Mouse (Mus musculus) mouse embryonic stem cell (cell line): Measurements from ENCODE around the gene Fkbp1a.

ENCODE experiments used
- in situ Hi-C, 2 experiments: fragments of 300-500 bp; cut with MboI; formaldehyde crosslinking; loops; 1 replicate in 1 of 2; 3 replicates in 1 of 2; pipeline ENCODE4 v1.14.3; 2019 to 2020; ENCODE audit warnings: low sequenced_read_pairs in 2 of 2, low pct_unique_long_range_greater_than_20kb in 1 of 2, mixed read lengths in 1 of 2; ENCODE audit not compliant: unreplicated experiment in 1 of 2

The Fkbp1a gene

DNA sequence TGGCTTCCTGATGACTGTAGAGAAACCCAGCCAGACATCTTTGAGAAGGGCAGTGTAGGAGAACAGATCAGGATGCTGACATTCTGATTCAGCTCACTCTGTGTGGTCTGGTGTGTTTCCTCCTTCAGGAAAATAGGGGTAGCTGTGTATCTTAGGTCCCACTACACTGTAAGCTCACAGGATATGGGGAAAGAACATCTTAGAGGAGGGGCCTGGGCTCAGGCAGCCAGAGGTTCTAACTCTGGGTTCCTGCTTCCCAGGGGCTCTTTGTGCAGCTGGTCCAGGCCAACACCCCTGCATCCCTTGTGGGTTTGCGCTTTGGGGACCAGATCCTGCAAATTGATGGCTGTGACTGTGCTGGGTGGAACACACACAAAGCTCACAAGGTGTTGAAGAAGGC is 44.5 kb downstream of the Fkbp1a start:
- in situ Hi-C loops = no loop called here

DNA sequence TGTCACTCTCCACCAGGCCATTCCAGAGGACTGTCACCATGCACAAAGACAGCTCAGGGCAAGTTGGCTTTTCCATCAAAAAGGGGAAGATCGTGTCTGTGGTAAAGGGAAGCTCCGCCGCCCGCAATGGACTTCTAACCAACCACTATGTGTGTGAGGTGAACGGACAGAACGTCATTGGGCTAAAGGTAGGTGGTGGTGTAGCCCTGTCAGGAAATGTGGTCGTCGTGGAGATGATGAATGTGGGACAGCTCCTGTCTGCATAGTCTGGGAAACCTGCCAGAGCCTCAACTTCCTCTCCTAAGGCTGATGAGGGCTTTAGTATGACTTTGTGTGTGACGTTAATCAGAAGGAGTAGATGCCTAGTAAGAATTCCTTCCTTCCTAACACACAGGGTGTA is 45.0 kb downstream of the Fkbp1a start:
- in situ Hi-C loops = no loop called here

DNA sequence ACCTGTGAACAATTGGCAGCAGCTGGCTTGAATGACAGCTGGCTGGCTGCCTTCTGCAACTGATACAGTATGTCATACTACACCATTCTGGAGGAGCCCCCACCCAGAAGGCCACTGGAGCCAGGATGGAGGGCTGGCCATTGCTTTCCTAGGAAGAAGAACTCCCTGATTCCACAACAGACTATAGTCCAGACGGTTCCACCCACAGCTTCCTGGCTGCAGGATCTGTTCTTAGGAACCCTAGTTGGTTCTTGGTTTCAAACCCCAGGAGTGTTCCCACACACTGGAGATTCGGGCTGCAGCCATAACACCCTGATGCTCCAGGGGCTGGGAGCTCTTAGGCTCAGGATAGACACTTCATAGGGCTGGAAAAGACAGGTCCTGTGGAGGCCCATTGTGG is 55.8 kb downstream of the Fkbp1a start:
- in situ Hi-C loops = no loop called here

DNA sequence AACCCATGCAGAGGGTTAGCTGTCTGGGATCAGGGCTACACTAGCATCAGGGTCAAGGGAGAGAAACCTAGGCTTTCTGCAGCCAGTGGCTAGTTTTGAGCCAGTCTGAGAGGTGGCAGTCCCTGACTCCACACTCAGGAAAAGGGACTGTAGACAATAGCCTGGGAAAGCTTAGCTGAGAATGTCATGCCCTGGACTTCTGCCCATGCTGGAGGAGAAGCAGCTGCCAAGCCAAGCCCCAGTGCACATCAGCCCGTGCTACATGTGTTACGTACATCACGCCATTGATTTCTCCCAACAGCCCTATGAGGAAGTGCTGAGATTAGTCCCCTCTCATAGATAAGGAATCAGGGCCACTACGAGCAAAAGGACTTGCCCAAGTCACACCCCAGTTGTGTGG is 59.8 kb downstream of the Fkbp1a start:
- in situ Hi-C loops = no loop called here

DNA sequence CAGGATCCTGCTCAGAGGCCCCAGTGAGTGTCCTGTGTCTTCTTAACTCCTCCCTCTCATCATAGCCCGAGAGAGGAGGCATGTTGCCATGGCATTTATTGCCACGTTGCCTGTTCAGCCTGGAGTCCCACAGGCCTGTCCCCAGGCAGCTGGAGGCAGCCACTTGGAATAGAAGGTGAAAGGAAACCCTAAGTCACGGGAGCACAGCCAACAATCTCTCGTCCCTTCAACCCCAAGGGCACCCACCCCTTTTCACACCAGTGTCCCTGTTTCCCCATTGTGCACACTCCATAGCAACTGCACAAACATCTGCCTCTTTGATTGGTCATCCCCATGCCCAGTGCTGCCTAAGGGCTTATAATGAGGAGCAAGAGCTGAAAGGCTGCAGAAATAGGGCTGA is 61.3 kb downstream of the Fkbp1a start:
- in situ Hi-C loops = no loop called here

DNA sequence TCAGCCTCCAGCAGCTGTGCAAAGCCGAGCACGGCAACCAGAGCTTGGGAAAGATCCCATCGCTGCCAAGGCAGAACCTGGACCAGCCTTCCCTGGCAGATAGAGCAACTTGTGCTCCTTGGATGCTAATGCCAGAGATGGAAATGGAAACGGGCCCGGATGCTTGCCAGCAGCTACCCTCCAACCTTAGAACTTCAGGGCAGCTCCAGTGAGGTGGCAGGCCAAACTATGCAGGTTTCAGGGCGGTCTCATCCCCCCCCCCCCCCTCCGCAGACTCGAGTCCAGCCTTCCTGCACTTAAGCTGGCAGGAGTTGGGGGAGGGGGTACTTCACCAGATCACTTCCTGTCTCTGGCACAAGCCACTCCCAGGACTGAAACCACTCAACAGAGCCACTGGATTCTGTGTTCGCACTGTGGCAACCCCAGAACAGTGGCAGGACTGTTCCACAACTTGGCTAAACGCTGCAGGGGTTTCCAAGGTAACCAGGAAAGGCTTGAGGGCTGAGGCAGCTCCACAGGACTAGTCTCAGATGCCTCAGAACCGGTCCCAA is 63.2 kb downstream of the Fkbp1a start:
- in situ Hi-C loops = no loop called here

DNA sequence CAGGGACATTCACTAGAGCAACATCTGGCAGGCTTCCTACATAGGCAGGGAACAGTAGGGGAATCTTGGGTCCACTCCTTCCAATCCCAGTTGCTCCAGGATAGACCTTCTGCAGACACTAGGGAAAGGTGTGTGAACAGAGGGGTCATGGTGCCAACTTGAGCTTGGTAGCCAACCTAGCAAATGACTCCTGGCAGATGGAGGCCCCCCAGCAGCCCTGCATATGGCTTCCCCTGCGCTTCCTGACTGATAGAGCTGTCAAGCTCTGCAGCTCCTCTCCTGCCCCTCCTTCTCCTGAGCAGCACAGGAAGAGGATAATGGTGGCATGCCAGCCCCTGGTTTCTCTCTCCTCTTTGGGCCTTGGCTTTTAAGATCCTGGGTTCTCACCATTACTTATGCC is 66.2 kb downstream of the Fkbp1a start:
- in situ Hi-C loops = no loop called here

DNA sequence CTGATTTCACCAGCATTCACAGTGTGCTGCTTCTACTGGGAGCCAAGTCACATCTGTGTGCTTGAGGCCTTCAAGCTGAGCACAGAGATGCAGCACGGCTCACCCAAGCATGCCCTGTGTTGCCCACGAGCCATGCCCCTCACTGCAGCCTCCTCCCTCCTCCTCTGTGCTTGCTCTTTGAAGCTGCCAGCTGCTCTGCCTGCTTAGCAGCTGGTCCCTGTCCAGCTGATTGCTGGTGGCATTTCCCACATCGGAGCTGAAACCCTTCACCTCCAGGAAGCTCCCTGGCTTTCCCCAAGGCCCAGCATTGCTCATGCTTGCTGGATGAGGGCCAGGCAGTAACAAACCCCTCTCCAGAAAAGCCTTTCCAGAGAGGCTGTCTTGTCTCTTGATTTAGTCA is 67.7 kb downstream of the Fkbp1a start:
- in situ Hi-C loops = no loop called here
